ENCODE assay signal across 15 mouse cellular contexts in the genomic region with DNA sequence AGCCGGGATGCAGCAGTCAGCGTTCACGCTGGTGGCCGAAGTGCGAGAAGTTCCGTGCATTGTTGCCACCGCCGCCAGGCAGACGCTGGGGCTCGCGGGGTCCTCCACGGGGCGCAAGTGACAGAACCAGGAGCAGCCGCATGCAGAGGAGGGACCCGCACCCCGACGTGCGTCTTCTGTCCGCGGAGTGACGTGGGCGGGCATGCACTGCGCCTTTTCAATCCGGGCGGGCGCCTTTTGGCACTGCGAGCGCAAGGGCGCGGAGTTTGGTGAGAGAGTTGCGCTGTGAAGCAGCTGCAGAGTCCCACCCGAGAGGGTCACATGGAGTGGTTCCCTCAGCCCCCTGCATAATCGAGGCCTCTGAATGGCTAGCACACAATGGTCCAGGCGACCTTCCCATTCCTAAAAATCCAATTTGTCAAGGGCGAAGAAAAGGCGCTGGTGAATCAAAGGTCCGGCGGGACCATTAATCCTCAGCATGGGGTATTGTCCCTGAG. TPM values are rescaled to one million over a fixed set of nuclear protein-coding genes. Genes with fewer than 3 reads are reported as not detected.
DNase-seq lines count a peak whose midpoint lies in the region; ATAC-seq and TF ChIP-seq lines count a peak whose summit lies in the region.
"Had no signal": no experiment of that assay in that cellular context is flagged by ENCODE, and none has a peak within 500 bp of the region (broad histone marks: within the 10 kb centered on the region; RNA-seq: fewer than 3 reads in every experiment).

A gene (minus strand): TSS at position 369 of the 497 bp plus-strand sequence.

- DNase-seq in embryo, embryonic 10 days (ENCODE audit: low spot score) = peak; percentile 78
- peak; percentile 56 for DNase-seq in midbrain, embryonic 14.5 days
- no peak for DNase-seq in adrenal gland, adult 18-20 months (ENCODE audit: low spot score in 2 of 2)
- no peak for DNase-seq in layer of hippocampus, adult 2 months (ENCODE audit: low spot score in 2 of 2)
- no peak for DNase-seq in right cerebral cortex, postnatal 4 days
- DNase-seq in adrenal gland, postnatal 4 days (ENCODE audit: low spot score in 2 of 2) = no peak
- DNase-seq: cerebellum, adult 11 months; gastrocnemius, postnatal 25 days; heart, postnatal 4 days had no signal

- H3K4me3 ChIP-seq in E14TG2a.4 (replicated peaks; ENCODE audit: low read length) = peak within 1 kb of the TSS; percentile 63
- H3K4me3 ChIP-seq in hindbrain, embryonic 12.5 days = peak within 1 kb of the TSS; percentile 28
- peak within 1 kb of the TSS; percentile 7; the same call in 1 of the 2 replicates for H3K4me3 ChIP-seq in midbrain, embryonic 14.5 days (replicated peaks; ENCODE audit: low read depth, low read length)
- no peak within 1 kb of the TSS for H3K4me3 ChIP-seq in layer of hippocampus, adult 2 months

- H3K9me3 ChIP-seq in E14TG2a.4 (ENCODE audit: low read length) = no peaks in the 10 kb centered on the region
- no peaks in the 10 kb centered on the region for H3K9me3 ChIP-seq in hindbrain, embryonic 12.5 days (replicated peaks)
- no peaks in the 10 kb centered on the region for H3K9me3 ChIP-seq in midbrain, embryonic 14.5 days (ENCODE audit: control insufficient read depth, low read length)

- peak within 1 kb of the TSS; percentile 37 for H3K4me2 ChIP-seq in hindbrain, embryonic 12.5 days (replicated peaks)
- peak within 1 kb of the TSS; percentile 35 for H3K4me2 ChIP-seq in midbrain, embryonic 14.5 days (ENCODE audit: low read length)

- H3K9ac ChIP-seq in hindbrain, embryonic 12.5 days = peak within 1 kb of the TSS; percentile 20
- no peak within 1 kb of the TSS for H3K9ac ChIP-seq in midbrain, embryonic 14.5 days (replicated peaks; ENCODE audit: low read length)

- no peak for TF ChIP-seq CTCF in E14TG2a.4 (conservative IDR thresholded peaks at IDR 0.05; ENCODE audit: low read length)
- TF ChIP-seq CTCF in layer of hippocampus, adult 2 months (conservative IDR thresholded peaks at IDR 0.05) = no peak

- ATAC-seq in hindbrain, embryonic 12.5 days (ENCODE audit: low FRiP score) = peak; percentile 66
- peak; percentile 46; the same call in 1 of the 2 replicates for ATAC-seq in midbrain, embryonic 14.5 days (ENCODE audit: low FRiP score, low TSS enrichment)
- ATAC-seq: CD4-positive, CD25-positive, alpha-beta regulatory T cell, adult 4 months had no signal

- peaks cover 45% of the 10 kb centered on the region for H3K4me1 ChIP-seq in E14TG2a.4 (replicated peaks; ENCODE audit: low read depth, low read length)
- H3K4me1 ChIP-seq in hindbrain, embryonic 12.5 days = peaks cover 10% of the 10 kb centered on the region
- H3K4me1 ChIP-seq in midbrain, embryonic 14.5 days (ENCODE audit: control insufficient read depth, insufficient read depth, low read length) = peaks cover 13% of the 10 kb centered on the region

- WGBS in hindbrain, embryonic 12.5 days = under 1% methylated on average over 38 of the region's 38 CpGs
- WGBS in midbrain, embryonic 14.5 days = under 1% methylated on average over 38 of the region's 38 CpGs

- no peak within 1 kb of the TSS for H3K27ac ChIP-seq in hindbrain, embryonic 12.5 days
- no peak within 1 kb of the TSS for H3K27ac ChIP-seq in midbrain, embryonic 14.5 days (replicated peaks; ENCODE audit: low read depth, low read length)
- no peak within 1 kb of the TSS for H3K27ac ChIP-seq in layer of hippocampus, adult 2 months

- no peaks in the 10 kb centered on the region for H3K36me3 ChIP-seq in E14TG2a.4 (ENCODE audit: insufficient read depth, low read length)
- H3K36me3 ChIP-seq in hindbrain, embryonic 12.5 days = no peaks in the 10 kb centered on the region
- no peaks in the 10 kb centered on the region for H3K36me3 ChIP-seq in midbrain, embryonic 14.5 days (ENCODE audit: control insufficient read depth, insufficient read depth, low read length)

- peaks cover 99% of the 10 kb centered on the region for H3K27me3 ChIP-seq in E14TG2a.4 (ENCODE audit: insufficient read depth, low read length)
- peaks cover 91% of the 10 kb centered on the region for H3K27me3 ChIP-seq in hindbrain, embryonic 12.5 days
- peaks cover 89% of the 10 kb centered on the region for H3K27me3 ChIP-seq in midbrain, embryonic 14.5 days (ENCODE audit: control insufficient read depth, insufficient read depth, low read length)

RNA-seq across cellular contexts. Expression of the gene that starts here (rescaled TPM):
- 7.8 and 8.9 TPM in 2 replicates for polyA plus RNA-seq in hindbrain, embryonic 12.5 days (2016; fragmentation: Nextera tagmentation; extraction: Ambion mirVana)
- 0.42 and 0.63 TPM in 2 replicates for polyA plus RNA-seq in midbrain, embryonic 14.5 days (2014; fragmentation: Nextera tagmentation; extraction: Ambion mirVana)
- total RNA-seq in adrenal gland, adult 18-20 months (2021) = not detected
- total RNA-seq in layer of hippocampus, adult 2 months (2021) = not detected
- not detected for total RNA-seq in adrenal gland, postnatal 4 days (2021)
- total RNA-seq: gastrocnemius, postnatal 25 days; heart, postnatal 4 days; liver, adult 2 months had no signal
- polyA plus RNA-seq: large intestine, adult 2 months; liver, adult 2 months; stomach, embryonic 14.5 days had no signal

Comparison
In these comparisons a context has a peak if more than half of its experiments do, and no peak if none do; other contexts are left out.
1. Peak in DNase-seq, ATAC-seq, H3K4me3 ChIP-seq and H3K4me2 ChIP-seq in midbrain, embryonic 14.5 days; RNA of the gene not detected or under 1 TPM.